Mouse (Mus musculus) spleen, postnatal 4 days (tissue): ENCODE results near the gene Pofut1.

Experiments used
- DNase-seq, 2 experiments: peaks; one replicate each; pipeline ENCODE4 v3.0.0; 2022; ENCODE audit warnings: low spot score in 2 of 2

Pofut1 gene

DNA sequence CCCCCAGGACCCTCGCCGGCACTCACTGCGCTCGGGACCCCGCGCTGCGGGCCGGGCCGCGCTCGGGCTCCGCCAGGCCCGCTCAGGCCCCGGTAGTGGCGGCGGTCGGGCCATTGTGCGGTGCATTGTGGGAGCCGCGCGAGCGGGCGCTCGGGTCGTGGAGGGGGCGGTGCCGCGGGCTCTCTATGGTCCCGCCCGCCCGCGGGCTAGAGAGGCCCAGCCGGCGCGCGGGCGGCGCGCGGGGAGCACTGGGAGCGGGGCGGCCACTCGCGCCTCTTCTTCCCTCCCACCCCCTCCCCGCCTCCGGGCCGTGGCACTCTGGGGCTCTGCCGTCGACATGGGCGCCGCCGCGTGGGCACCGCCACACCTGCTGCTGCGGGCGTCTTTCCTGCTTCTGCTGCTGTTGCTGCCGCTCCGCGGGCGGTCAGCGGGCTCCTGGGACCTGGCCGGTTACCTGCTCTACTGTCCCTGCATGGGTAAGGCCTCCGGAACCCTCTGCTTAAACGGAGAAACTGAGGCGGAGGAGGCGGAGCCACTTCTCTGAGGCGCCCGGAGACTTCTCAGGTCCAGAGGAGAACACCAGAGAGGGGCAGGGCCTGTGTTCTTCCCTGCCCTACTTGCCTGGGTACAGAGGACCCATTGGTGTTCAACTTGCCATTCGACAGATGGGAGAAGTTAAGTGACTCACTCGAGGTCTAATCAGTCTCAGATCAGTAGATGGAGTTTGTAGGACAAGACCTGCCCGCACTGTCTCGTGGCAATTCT, at the start of gene Pofut1, which contains the start of gene Plagl2:
TSS of gene Pofut1 (plus strand) at position 284 of the 765 bp plus-strand sequence.
TSS of gene Plagl2 (minus strand) at position 177 of the 765 bp plus-strand sequence.
- peak; percentile 92 to 95 for DNase-seq

DNA sequence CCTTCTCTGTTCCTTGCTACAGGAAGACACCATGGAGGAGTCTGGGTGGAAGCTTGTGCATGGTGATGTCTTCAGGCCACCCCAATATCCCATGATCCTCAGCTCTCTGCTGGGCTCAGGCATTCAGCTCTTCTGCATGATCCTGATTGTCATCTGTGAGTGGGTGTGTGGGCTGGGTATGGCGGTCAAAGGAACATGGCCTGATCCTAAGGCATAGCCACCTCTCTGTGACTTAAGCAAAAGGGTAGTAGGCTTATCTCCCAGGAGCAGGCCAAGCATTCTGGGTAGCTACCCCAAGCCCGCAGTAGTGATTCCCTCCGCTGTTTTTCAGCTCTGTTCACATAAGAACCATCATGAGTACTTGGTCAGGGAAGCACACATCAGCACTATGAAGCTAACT, 47.1 kb upstream of the Pofut1 start:
- DNase-seq: peak in 1 of 2 experiments; percentile 52

DNA sequence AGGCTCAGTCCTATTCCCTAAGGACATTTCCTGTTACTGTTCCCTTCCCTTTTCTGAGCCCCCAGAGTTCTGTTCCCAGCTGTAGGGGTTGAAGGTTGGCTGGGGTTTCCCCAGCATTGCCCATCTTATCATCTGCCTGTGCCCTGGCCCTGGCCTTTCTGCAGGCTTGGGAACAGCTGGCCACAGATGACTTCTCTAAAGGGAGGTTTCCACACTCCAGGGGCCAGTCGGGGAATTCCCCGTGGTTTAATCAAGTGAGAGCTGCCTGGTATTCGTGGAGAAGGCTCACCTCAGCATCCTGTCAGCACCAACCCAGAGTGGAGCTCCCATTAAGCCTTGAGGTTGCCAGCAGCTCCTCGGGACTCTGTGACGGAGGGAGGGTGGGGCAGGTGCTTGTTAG, 42.8 kb upstream of the Pofut1 start:
- DNase-seq: no peak

DNA sequence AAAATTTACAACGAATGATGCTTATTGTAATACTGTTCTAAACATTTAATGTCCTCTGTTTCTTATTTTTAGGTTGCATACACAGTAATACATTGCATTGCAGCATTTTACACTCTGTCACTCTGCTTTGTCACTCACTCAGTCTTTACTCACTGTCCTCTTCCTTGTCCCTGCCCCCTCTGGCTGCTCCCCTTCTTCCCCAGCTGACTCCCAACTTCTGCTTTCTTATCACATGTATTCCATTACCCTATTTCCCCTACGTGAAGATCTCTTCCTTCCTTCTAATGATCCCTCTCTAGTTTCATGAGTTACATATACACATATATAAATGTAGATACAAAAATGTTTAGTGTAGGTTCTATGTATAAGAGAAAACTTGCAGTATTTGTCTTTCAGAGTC, 42.2 kb upstream of the Pofut1 start:
- DNase-seq: no peak

DNA sequence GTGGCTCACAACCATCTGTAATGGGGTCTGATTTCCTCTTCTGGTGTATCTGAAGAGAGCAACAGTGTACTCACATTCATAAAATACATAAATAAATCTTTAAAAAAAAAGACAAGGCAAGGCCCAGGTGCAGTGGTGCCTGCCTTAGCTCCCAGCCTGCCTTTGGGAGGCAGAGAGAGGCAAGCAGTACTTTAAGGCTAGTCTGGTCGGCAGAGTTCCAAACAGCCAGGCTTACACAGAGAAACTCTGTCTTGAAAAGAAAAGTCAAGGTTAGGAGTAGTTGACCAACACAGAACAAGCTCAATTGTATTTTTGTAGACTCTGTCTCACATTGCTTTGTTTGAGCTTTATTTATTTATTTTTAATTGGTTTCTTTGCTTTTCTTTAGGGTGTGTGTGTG, 38.6 kb upstream of the Pofut1 start:
- no peak for DNase-seq

DNA sequence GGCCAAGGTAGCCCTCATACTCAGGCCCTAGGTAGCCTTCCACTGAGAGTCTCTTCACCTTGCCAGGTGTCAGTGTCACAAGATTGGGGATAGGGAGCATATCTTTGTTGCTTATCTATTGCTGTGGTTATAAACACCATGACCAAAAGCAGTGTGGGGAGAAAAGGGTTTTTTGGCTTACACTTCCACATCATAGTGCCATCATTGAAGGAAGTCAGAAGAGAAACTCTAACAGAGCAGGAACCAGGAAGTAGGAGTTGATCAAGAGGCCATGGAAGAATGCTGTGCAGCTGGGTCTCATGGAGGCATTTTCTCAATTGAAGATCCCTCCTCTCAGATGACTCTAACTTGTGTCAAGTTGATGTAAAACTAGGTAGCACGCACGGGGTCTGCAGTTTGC, 33.2 kb upstream of the Pofut1 start:
- DNase-seq: no peak

DNA sequence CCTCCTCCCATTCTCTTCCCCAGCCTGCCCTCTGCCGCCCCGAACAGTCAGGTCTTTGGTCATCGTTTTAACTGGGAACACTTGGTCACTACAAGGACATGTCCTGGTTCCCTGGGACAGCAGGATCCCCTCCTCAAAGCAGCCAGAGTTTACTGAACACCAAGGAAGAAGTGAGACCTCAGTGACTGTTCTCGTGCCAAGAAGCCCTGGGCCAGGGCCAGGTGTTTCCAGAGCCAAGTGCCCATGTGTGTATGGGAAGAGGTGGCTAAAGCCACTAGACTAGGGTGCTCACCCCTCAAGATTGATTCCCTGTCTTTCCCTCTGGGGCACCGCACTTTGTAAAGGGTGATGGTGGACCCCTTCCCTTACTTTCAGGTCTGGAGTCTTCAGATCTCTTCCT, 32.0 kb upstream of the Pofut1 start:
- no peak for DNase-seq

DNA sequence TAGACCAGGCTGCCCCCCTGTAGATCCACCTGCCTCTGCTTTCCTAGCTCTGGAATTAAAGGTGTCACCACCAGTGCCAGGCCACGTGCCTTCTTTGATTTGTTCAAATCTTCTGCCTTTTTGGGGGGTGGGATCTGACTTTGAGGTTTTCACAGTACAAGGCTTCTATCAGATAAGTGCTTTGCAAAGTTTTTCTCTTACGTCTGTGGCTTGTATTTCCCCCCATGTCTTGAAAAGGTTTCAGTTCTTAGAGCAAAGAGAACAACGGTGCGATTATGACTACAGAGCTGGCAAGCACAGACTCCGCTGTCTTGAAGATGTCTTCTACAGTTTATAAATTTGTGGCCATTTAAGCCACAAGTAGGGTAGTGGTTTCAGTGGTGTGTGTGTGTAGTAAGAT, 29.9 kb upstream of the Pofut1 start:
- no peak for DNase-seq

DNA sequence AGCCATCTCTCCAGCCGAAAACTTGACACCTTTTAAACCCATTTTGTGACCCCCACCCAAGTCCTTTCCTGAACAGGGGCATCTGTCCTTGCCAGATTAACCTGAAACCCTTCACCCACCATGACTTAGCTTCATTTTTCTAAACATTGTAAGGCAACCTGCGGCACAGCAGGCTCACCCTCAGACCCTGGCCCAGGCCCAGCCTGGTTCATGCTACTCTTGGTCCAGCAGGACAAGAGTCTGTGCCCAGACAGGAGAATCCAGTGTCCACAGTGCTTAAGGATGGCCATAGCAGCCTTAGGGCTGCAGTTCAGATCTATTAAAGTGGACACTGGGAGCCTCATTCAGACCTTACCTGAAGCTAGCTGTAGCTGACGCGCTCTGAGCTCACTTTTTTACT, 28.0 kb upstream of the Pofut1 start:
- DNase-seq: no peak

DNA sequence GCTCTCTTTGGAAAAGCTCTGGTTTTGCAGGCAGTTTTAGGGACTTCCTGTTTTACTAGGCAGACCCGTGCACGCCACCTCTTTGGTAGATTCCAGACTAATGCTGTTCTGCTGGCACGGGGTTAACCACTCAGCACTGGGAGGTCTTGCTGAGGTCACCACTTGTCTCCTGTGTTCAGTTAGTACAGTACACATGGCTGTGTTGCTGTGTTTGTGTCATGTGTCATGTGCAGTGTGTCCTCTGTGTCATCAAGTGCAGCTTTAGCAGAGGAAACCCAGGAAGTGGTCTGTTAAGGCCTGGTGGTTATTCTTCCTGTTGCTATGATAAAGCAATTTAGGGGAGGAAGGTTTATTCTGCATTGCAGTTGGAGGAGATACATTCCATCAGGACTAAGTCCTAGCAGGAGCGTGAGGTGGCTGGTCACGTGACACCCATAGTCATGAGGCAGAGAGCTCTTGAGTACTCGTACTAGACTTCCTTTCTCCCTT, 26.5 kb upstream of the Pofut1 start:
- no peak for DNase-seq

DNA sequence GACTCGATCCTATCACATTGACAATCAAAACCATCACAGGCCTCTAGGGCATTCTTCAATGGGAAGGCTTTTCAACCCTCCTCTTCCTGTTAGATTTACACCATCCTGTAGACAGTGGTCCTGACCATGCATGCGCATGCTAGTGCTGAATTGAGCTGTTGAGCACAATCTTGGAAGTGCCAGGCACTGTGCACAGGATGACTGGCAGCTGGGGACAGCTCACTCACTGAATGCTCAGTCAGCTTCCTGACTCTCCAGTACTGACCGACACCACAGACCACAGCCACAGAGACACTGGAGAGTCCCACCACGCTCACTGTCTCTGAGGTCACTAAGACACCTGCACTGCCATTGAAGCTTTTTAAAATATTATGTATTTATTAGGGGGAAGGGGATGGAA, 25.9 kb upstream of the Pofut1 start:
- DNase-seq: no peak

DNA sequence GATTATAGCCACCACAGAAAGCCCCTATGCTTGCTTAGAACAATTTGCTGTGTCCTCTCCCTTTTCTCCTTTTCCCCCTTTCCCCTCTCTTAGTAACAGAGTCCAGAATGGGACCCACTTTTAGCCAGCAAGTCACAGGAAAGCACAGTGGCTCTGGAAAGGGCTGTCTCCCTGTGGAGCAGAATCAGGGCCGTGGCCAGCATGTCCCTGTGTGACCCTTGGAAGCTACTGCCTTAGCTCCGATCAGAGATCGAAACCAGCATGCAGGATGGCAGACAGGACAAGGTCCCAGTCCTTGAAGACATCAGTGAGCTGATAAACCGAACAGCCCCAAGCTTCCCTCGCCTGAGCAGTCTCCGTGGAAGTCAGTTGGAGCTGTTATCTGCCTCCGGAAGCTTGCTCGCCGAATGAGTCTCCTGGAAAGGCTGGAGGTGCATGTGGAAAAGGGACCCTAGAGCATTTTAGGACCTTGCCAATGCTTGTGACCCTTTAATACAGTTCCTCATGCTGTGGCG, 23.4 kb upstream of the Pofut1 start:
- no peak for DNase-seq

DNA sequence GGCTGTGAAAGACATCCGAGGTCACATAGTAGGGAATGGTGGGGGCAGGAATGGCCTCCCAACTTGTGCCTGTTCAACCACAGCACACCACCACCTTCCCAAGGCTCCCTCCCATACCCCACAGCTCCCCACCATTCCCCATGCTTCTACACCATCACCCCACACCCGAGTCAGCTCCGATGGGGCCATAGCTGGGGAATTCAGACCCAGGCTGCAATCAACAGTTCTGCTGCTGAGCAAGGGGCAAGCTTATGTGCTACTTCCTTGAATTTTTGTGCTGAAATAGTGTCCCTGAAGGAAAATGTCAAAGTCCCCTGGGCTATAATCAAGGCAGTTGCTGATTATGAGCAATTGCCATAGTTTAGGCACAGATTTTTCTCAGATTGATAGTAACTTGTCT, 22.8 kb upstream of the Pofut1 start:
- DNase-seq: no peak

DNA sequence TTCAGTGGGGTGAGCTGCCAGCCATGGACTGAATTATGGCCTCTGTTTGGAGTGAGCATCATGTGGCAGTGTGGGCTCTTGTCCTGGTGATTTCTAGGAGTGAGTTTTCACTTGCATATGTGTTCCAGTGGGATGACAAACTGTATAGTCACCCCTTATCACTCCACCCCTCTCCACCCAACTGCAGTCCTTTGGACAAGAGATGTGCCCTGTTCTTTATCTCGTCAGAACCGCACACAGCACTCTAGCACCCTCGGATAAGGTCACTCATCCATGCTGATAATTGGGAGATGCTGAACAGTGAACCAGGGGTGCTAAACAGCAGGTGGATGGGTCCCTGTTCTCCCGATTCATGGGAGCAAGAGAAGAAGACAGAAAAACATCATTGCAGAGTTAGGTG, 19.7 kb upstream of the Pofut1 start:
- DNase-seq: no peak

DNA sequence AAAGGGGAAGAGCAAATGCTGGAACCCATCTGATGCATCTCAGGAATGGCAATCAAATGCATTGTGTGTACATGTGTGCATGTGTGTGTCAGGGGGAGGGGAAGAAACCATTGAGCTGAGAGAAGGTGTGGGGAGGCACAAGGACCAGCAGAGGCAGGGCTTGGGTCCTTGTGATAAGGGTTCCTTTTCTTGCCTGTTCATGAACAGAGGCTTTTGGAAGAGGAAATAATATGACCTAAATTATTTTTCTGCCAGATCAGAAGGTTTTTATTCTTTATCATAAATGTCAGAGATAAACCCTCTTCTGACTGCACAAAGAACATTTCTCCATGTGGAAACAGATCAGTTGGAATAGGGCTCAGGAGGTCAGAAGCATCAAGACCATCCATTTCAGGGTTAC, 19.2 kb upstream of the Pofut1 start:
- DNase-seq: no peak

DNA sequence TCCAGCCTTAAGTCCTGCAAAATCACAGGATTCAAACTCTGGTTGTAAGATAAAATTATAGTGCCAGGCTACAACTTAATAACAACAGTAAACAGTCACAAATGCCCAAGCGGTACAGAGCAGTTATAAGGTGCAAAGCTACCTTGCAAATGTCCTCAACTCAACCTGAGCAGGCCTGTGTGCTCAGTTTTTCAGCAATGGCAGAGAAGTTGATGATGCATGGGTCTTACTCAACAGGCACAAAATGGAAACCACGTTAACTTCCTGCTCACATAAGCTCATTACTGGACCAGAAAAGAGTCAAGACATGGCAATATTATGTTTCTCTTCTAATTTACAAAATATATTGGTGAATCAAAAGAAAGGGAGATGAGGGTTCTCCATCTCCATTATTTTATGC, 18.8 kb upstream of the Pofut1 start:
- no peak for DNase-seq

DNA sequence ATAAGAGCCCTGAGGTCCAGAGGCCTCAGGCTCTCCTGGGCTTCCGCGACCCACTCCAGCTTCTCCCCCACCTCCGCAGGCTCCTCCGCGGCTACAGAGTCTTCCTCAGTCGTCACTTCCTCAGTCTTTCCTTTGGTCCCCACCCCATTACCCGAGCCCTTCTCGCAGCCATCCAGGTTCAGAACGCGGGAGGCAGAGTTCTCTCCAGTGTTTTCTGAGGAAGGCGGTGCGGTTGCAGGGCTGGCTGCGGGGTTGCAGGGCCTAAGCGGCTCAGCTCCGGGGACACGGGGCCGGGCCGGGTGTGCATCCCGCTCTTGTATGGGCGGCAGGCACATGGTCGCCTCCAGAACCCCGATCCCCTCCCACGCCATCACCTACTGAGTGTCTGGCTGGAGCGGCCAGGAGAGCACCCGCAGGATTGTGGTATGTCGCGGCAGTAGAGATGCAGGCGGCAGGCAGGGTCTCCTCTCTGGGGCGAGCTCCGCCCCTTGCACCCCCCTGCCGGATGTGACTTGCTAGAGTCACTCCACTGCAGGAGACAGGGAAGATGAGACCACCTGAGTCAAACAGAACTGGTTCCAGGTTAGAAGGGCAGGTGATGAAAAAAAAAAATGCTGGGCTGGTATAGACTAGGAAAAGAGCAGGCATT, 16.3 kb upstream of the Pofut1 start, which contains the start of gene Tspyl3:
TSS of gene Tspyl3 (minus strand) at position 496 of the 649 bp plus-strand sequence.
- peak; percentile 39 to 78 for DNase-seq

DNA sequence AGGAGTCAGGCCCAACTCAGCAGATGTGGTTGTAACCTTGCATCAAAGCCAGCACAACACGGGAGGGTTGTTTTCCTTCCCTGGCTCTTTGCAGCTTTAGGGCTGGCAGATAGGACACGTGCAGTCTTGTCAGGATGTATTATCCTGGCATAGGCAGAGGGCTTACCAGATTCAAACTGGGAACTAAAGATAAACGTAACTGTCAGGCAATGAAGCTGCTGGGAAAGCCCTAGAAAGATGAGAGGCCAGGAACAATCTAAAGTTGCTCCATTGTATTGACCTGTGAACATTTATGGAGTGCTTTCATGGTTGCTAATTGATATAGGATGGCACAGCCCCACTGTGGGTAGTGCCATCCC, 15.8 kb upstream of the Pofut1 start:
- no peak for DNase-seq

DNA sequence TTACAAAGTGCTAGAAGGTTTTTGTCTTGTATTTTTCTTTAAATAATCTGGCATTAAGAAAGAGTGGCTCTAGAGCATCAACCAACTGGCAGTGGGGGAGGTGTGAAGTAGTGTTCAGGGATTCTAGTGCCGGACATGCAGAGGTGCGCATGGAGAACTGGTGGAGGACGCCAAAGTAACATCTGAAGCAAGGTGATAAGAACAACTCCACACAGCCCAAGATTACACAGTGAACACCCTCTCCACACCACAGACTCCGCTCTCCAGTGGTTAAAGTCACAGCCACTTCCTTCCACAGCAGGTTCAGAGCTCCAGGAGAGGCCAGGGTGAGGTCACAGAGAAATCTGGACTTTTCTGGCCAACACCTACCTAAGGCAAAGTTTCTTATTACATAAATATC, 13.4 kb upstream of the Pofut1 start:
- no peak for DNase-seq

DNA sequence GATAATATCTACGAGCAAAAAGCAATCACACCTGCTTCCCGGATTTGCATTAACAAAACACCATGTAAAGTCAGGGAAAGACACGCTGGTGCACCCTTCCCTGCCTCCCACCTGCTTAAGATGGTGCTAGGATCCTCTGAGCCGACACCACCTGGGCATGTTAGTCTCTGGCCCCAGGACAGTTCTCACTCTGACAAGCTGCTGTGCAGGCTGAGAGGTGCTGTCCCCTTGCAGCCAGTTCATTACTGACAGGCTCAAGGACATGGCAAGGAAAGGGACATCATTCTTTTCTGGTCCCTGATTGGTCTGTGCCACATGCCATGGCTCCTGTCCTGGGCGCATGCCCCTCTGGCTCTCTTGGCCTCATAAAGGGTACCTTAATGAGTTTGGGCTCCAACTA, 12.8 kb upstream of the Pofut1 start:
- DNase-seq: no peak

DNA sequence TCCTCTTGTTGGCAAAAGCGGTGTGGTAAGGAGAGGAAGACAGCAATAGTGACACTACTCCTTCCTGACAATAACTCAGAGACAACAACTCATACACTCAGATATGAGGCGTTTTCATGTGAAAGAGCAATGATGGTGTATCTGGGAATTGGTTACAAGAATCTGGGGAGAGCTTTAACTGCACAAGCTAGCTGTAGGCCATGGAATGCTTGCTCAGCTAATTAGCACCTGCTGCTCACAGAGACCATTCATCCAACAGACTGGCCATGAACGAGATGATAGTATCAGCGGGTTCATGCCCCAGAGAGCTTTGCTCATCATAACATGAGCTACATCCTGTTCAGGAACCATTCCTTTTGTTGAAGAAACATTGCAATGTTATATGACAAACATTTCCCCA, 4.1 kb upstream of the Pofut1 start:
- no peak for DNase-seq

DNA sequence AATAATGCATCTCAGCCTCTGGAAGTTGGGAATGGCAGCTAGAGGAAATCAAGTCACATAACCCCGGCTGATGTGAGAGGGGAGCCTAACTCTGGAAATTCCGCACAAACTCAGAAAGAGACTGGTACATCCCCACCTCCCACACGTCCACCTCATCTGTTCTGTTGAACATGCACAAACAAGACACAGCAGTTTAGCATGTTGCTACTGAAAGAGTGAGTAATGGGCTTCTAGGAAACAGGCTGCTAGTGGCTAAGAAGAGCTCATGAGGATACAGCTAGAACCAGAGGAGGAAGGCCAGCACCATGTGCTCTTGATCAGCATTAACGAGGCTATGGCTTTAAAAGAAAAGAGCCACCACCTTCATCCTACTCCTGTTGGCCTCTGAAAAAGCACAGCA, 3.4 kb upstream of the Pofut1 start:
- DNase-seq: no peak

DNA sequence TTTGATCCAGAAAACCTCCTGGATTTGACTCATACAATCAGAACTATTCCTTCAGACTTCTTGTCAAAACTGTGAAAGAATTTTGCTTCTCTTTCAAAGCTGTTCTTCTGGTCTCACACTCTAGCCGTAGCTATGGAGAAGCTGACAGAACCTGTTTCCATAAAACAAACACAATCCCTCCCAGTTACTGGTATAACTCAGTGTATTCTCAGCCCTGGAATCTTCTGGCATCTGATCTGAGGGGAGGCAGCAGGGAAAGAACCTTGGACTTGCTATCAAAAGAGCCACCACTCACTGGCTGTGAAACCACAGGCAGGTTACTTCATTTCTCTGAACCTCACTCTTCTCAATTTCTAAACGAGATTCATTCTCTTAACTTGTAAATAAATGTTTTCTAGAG, 2.9 kb upstream of the Pofut1 start:
- DNase-seq: no peak
